Mouse (Mus musculus) thymus, postnatal 36 days (tissue): Measurements from ENCODE around the gene Pdcd2l.
A peak's percentile ranks its signal among the peaks of the same experiment; 100 is the strongest.
"Not testable (repeated sequence)": the region's sequence is repeated elsewhere in the genome, so short reads cannot be mapped to it uniquely, and the experiment has no call there.

Experiments used
- DNase-seq, 2 experiments: peaks; one replicate each; pipeline ENCODE4 v3.0.0; 2022; ENCODE audit warnings: mixed read lengths in 2 of 2

Pdcd2l gene

DNA sequence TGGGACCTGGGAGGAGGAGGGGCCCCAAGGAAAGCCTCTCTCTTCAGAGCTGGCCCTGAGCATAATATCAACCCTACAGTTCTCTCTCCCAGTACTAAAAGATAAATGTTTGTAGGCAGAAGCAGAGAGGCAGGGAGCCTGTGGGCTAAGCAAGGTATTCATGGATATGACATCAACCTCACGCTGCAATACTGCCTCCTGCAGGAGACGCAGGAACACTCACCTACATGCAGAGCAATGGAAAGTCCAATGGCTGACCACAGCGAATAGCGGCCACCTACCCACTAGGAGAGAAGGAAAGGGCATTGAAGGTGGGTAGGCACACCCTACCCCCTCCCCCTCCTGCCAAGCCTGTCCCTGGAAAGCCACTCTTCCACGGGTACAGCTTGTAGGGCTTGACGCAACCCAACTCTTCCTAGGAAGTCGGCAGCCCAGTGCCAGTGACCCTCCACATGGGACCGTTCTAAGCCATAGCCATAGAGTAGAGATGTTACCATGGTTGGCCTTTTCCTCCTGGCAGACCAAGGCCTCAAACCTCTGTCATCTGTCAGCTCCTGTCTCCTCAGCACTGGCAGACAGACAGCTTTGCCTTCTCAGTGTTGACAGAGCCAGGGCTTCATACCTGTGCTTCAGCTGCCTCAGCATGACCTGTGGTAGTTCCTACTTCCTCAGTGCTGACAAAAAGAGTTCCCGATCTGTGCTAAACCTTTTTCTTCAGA lies 11.7 kb upstream of the Pdcd2l start:
- no peak for DNase-seq

GRCm38 (mm10) chr7:34206331-34206730 lies 9.9 kb upstream of the Pdcd2l start:
- no peak for DNase-seq

- DNase-seq, result not testable (repeated sequence)
These were observed 5.7 kb upstream of the Pdcd2l start for GRCm38 (mm10) chr7:34202147-34202546.

DNA sequence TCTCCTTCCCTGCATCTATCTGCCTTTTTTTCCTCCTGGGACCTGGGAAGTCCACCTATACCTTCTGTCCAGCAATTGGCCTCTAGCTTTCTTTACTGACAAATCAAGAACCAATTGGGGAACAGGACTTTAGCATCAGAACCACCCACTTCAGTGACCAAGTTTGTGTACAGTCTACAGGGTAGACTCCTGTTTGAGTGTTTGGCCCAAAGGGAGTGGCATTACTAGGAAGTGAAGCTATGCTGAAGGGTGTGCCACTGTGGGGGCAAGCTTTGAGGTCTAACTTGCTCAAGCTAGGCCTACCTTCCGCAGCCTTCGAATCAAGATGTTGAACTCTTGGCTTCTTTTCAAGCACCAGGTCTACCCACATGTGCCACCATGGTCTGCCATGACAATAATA lies 4.4 kb upstream of the Pdcd2l start:
- no peak for DNase-seq

DNA sequence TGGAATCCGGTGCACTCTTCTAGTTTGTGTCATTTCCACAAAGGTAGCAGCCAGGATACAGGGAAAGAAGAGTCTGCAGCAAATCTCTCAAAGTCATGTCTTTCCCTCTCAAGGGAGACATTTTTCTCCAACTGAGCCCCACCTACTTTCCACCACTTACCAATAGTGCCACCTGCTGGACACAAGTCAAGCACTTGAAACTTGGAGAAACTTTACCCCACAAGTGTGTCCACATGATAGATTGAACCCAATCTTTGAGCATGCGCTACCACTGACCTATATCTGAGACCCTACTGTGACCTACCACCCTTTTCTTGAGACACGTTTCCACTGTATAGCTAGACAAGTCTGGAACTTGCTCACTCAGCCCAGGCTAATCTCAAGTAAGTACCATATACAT lies 1.9 kb upstream of the Pdcd2l start:
- peak in 1 of 2 experiments; percentile 12 for DNase-seq

DNA sequence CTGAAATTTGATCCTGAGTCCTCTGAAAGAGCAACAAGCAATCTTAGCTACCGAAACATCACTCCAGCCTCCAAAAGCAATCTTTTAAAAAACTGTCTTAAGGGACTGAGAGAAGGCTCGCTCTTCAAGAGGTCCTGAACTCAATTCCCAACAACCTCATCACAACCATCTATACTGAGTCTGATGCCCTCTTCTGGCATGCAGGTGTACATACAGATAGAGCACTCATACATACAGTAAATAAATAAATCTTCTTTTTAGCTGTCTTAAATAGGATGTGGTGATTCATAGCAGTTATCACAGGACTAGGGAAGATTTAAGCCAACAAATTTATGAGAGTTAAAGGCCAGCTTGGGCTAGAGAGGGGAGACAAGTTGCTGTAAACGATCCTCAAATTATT lies 829 bp downstream of the Pdcd2l start:
- no peak for DNase-seq

DNA sequence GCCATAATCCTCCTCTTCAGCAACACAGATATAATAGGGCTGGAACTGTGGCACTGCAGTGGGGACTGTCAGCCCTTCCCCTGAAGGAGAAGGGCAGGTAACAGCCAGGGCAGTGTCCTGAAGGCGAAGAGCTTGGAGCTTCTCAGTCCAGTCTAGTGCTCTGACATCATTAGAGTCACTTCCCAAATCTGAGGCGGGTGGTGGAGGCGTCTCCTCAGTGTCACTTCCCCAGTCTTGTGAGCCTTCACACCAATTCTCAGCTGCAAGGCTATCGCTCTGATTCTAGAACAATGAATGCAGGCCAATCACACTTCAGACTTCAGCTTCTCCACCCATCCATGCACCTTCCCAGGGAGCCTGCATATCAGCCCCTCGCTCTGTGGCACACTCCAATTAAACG lies 3.6 kb downstream of the Pdcd2l start:
- no peak for DNase-seq

DNA sequence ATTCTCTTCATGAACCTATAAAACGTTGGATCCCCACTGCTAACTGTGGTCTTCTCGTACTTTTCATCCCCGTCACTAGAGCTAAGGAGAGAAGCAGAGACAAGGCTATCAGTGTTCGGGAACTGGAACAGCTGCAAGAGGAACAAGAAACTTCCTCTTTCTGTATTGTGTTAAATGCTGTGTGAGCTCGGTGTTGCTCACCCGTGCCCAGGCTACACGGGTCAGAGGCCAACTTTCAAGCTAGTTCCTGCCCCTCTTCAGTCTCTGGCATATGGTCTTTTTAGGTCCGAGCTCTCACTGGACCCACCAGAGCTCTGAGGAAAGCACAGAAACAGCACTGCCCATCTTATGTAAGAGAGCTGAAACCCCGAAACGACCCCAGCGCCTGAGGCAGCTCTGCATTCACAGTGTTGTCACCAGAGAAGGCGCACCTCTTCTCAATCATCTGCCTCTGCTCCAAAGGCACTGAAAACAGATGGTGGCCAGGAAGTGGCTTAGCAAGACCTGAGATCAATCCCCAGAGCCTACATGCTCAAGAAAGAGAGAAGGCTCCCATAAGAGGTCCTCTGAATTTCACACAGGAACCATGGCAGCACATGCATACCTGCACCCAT lies 7.0 kb downstream of the Pdcd2l start:
- DNase-seq, result no peak

- DNase-seq, result no peak
These were observed 12.7 kb downstream of the Pdcd2l start for GRCm38 (mm10) chr7:34183794-34184193.

GRCm38 (mm10) chr7:34183356-34183755 lies 13.1 kb downstream of the Pdcd2l start:
- DNase-seq, result no peak

GRCm38 (mm10) chr7:34176241-34176640 lies 20.2 kb downstream of the Pdcd2l start:
- DNase-seq, result not testable (repeated sequence)

GRCm38 (mm10) chr7:34172251-34172650 lies 24.2 kb downstream of the Pdcd2l start:
- DNase-seq, result no peak

DNA sequence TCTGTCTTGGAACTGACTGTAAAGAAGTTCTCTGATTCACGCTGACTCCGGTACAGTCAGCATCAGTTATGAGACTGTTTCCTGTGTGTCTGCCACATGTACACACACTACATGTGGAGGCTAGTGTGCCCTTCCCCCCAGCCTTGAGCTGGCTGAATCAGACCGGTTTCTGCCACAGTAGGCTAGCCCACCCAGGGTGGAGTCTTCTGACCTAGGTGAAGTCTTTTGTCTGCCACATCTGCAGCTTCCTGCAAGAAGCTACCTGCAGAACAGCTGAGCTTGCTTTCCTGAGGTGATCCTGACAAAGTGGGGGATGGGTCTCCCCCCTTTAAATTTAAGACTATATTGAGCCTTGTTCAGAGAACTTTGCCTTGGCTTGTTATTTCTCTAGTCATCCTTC lies 27.0 kb downstream of the Pdcd2l start, which contains the start of gene Uba2:
TSS of gene Uba2 (minus strand) at position 146 of the 400 bp plus-strand sequence.
- DNase-seq, result no peak

GRCm38 (mm10) chr7:34168470-34169251 lies 27.8 kb downstream of the Pdcd2l start:
- DNase-seq, result peak; percentile 89 to 90

DNA sequence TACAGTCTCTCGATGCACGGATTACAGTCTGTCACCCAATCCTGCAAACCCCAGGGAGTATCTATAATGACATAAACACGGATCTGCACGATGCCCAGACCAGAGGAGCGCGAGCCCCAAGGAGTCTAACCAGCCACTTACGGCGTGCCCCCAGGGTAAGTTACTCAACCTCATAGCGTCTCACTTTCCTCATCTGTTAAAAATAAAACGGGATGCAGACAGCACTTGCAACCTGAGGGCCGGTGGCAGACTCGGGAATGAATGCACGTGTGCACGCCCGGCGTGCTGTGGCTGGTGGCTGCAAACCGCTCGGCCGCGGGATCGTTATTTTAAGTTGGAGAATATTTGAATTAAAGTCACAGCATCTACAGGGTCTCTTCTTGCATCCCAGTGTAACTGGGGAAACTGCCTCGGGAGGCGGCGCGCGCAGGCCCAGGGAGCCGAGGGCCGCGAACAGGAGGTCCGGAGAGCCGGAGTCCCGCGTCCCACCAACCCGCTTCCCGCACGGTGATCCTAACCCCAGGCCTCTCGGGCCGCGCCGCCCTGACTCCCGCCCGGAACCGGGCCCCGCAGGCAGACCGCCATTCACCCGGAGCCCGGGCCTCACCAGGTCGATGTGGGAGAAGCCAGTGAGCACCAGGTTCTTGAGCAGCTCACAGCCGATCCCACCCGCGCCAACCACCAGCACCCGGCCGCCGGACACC lies 28.5 kb downstream of the Pdcd2l start:
- DNase-seq, result no peak

DNA sequence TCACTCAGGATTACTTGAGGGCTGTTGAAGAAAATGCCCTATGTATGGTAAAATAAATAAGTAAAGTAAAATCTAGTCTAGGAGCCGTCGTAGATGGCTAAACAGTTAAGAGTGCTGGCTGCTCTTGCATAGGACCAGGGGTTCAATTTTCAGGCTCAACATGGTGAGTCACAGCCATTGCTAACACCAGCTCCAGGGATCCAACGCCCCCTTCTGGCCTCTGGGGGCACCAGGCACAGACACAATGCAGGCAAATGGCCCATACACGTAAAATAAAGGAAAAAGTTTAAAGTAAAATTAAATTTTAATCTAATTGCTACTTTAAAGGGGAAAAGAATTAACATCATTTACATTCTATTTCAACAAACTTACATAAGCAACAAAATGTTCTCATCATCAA lies 29.6 kb downstream of the Pdcd2l start:
- peak; percentile 18 to 24 for DNase-seq

DNA sequence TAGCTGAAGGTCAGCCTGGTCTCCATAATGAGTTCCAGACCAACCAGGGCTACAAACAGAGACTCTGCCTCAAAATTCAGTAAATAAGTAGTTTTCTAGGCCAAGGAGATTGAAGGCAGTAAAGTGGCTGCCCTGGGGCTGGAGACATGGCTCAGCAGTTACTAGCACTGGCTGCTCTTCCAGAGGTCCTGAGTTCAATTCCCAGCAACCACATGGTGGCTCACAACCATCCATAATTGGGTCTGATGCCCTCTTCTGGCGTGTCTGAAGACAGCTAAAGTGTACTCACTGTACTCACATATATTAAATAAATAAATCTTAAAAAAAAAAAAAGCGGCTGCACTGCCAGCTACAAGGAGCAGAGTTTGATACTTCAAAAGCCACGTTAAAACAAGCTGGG lies 30.5 kb downstream of the Pdcd2l start:
- DNase-seq, result no peak

GRCm38 (mm10) chr7:34164671-34165070 lies 31.8 kb downstream of the Pdcd2l start:
- DNase-seq, result no peak

DNA sequence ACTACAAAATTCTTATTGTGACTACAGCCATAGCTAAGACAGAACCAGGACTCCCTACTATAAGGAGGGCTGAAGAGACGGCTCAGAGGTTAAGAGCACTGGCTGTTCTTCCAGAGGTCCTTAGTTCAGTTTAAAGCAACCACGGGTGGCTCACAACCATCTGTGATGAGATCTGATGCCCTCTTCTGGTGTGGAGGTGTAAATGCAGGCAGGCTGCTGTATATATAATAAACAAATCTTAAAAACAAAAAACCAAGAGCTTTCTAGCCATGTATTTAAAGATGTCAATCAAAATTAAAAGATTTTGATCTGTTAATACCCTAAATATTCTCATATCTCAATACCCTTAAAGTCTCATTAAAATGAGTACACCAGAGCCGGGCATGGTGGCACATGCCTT lies 37.3 kb downstream of the Pdcd2l start:
- DNase-seq, result no peak

- DNase-seq, result no peak
These were observed 38.5 kb downstream of the Pdcd2l start for GRCm38 (mm10) chr7:34157994-34158393.

DNA sequence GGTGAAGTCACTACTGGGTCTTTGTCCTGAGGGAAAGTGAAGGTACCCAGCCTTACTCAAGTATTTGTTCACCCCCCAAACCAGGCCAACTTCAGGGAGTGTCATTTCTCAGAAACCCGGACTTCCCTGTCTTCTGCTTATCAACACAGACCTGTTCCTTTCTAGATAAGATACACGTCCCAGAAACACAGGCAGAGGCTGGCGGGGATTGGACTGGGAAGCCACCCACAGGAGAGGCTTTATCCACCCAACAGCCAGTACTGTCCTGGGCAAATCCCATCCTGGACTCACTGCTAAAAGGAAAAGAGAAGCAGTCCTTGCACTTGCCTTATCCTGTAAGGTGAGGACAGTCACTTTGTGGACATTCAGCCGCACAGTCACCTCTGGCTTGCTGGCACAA lies 49.3 kb downstream of the Pdcd2l start:
- no peak for DNase-seq

DNA sequence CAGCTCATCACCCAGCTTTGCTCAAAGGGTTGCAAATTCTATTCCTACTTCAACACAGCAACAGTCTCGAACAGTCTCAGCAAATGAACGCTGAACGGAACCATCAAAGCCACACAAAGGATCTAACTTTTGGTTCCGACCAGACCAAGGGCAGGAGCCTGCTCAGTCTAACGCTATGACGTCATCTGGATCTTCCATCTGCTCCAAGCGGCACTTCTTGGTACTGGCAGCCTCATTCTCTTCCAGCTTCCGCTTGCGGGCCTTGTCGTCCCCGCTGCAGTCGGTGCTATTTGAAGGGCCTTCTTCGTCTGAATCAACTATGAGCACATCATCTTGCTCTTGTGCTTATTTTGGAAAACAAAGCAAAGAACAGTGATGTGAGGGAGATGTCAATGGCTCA lies 55.3 kb downstream of the Pdcd2l start:
- no peak for DNase-seq

- no peak for DNase-seq
These were observed 57.0 kb downstream of the Pdcd2l start for GRCm38 (mm10) chr7:34139493-34139892.
